Mouse (Mus musculus): Measurements from ENCODE around the gene Plscr5. TPM values are rescaled to one million over a fixed set of nuclear protein-coding genes. Genes with fewer than 3 reads are reported as not detected.

Gene Plscr5
- polyA plus RNA-seq, 1 experiment from 2014 or later: not detected

DNA sequence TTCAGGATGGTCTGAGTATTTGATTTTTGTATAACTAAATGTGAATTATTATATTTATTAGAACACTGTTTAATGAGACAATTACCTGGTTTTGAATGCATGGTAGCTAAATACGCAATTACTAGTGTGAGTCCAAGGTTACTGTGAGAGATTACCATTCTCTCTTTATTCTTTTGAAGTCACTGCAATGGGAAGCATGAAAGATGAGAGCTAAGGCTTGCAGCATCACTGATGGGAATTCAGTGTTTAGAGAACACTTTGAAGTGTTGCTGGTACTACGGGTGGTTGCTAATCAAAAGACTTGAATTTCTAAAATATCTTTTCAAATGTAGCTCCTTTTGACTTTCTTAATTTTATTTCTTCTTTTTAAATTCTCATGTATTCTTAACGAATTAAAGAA is 17.1 kb downstream of the Plscr5 start:
- Histone ChIP-seq H3K9me3 (no peaks in the 10 kb centered on the region), H3K27me3 (ENCODE audit: poor library complexity, severe bottlenecking) (no peaks in the 10 kb centered on the region), H3K4me3 (no peak overlapping the region), H3K4me1 (no peaks in the 10 kb centered on the region), H3K27ac (no peak overlapping the region), H3K36me3 (replicated peaks) (no peaks in the 10 kb centered on the region)
- WGBS: 78% methylated on average over 3 of the region's 3 CpGs
- DNase-seq (ENCODE audit: extremely low spot score, low spot score): no peak

DNA sequence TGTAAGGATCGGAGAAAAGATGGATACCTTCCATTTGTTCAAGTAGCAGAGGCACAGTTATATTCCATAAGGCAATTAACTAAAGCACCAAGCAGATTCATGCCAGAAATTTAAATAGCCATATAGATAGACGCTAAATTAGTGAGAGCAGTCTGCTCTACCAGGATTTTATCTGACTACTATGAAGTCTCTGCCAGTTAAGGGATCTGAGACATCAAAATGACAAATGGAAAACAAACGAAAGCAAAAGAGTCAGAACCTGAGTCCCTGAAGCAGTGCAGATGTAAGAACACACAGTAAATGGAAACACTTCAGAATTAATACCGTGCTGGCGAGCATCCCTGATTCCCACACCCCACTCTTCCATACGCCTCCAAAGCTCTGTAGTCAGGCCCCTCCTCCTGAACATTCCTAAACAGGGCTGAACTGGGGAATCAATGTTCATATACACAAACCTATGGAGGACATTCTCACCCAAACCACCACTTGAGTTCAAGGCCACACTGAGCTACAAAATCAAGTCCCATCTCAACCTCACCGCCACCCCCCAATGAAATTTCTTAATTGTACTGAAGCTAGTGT is 17.7 kb downstream of the Plscr5 start:
- no peak for DNase-seq (ENCODE audit: extremely low spot score, low spot score)
- Histone ChIP-seq H3K27me3 (ENCODE audit: poor library complexity, severe bottlenecking) (no peaks in the 10 kb centered on the region), H3K4me3 (no peak overlapping the region), H3K4me1 (no peaks in the 10 kb centered on the region), H3K36me3 (replicated peaks) (no peaks in the 10 kb centered on the region), H3K27ac (no peak overlapping the region), H3K9me3 (no peaks in the 10 kb centered on the region)
- WGBS: 88% methylated on average over 7 of the region's 7 CpGs

DNA sequence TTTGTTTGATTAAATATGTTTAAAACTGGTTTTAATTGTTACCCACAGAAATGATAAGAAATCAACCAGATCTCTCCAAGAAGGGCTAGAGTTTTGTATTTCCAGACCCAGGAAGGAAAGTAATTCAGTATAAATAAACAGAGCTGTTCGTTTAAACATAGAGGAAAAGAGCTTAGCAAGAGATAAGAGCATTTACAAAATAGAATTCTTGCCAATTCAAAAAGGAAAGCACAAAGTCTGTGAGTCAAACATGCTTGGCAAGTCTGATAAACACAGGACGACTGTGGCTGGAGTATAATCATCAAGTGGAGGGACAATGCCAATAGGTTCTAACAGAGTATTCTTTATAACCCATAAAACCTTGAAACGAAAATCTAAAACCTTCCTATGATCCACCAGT is 18.3 kb downstream of the Plscr5 start:
- Histone ChIP-seq H3K9me3 (no peaks in the 10 kb centered on the region), H3K4me1 (no peaks in the 10 kb centered on the region), H3K4me3 (no peak overlapping the region), H3K36me3 (replicated peaks) (no peaks in the 10 kb centered on the region), H3K27me3 (ENCODE audit: poor library complexity, severe bottlenecking) (no peaks in the 10 kb centered on the region), H3K27ac (no peak overlapping the region)
- no peak for DNase-seq (ENCODE audit: extremely low spot score, low spot score)
- 81% methylated on average over 3 of the region's 3 CpGs for WGBS

DNA sequence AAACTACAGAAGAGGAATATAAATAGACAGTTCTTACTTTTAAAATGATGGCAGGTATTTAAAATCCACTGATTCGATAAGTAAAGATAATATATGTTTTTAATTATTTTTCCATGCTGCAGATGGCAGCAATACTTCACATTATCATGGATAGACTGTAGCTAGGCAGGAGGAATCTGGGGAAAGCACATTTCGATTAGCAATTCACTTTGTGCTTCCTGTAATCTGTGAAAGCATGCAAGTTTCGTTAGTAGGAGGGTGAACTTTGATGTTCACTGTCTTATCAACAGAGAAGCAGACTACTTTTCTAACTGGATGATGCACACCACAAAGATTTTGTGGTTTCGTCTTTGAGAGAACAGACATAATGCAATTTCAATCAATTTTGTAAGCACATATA is 24.7 kb downstream of the Plscr5 start:
- WGBS: 88% methylated on average over 4 of the region's 4 CpGs
- Histone ChIP-seq H3K27me3 (ENCODE audit: poor library complexity, severe bottlenecking) (no peaks in the 10 kb centered on the region), H3K27ac (no peak overlapping the region), H3K9me3 (no peaks in the 10 kb centered on the region), H3K4me3 (no peak overlapping the region), H3K36me3 (replicated peaks) (no peaks in the 10 kb centered on the region), H3K4me1 (no peaks in the 10 kb centered on the region)
- no peak for DNase-seq (ENCODE audit: extremely low spot score, low spot score)

DNA sequence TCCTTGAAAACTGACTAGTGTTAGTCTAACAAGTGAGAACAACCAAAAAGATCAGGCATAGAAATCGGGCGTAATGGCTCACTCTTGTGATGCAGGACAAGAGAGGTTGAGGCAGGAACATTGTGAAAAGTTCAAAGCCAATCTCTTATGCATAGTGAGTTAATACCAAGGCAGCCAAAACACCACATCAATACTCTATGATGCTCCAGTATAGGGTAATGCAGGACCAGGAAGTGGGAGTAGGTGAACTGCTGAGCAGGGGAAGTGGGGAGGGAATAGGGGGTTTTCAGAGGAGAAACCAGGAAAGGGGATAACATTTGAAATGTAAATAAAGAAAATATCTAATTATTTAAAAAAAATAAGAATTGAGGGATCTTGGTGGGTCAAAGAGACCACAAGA is 25.2 kb downstream of the Plscr5 start:
- WGBS: 95% methylated on average over 2 of the region's 2 CpGs
- H3K27ac ChIP-seq: no peak overlapping the region

DNA sequence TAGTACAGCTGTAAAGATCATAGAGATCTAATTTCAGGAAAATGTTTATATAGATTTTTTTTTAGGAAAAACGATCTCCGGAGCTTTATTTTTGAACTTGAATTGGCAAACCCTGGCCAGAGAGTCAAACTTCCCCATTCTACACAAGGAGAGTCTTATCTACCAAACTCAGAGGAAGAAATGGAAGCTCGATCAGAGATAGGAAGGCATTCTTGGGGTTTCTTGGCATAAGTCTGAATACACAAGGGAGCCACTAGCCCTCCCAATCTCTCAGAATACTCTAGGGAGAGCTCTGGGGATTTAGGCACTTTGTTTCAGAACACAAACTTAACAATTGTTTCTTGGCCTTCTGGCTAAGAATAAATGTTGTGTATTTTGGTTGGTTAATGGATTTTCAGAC is 27.4 kb downstream of the Plscr5 start:
- 88% methylated on average over 3 of the region's 3 CpGs for WGBS
- H3K4me1 ChIP-seq: no peaks in the 10 kb centered on the region
- H3K36me3 ChIP-seq (replicated peaks): no peaks in the 10 kb centered on the region
- no peak overlapping the region for H3K27ac ChIP-seq
- no peaks in the 10 kb centered on the region for H3K9me3 ChIP-seq
- H3K27me3 ChIP-seq (ENCODE audit: poor library complexity, severe bottlenecking): no peaks in the 10 kb centered on the region
- no peak for DNase-seq (ENCODE audit: extremely low spot score, low spot score)
- no peak overlapping the region for H3K4me3 ChIP-seq

More for the DNA sequence above, 25.2 kb downstream of the Plscr5 start:
- no peaks in the 10 kb centered on the region for H3K9me3 ChIP-seq
- H3K4me3 ChIP-seq: no peak overlapping the region
- DNase-seq (ENCODE audit: extremely low spot score, low spot score): no peak
- H3K27me3 ChIP-seq (ENCODE audit: poor library complexity, severe bottlenecking): no peaks in the 10 kb centered on the region
- H3K4me1 ChIP-seq: no peaks in the 10 kb centered on the region
- no peaks in the 10 kb centered on the region for H3K36me3 ChIP-seq (replicated peaks)

DNA sequence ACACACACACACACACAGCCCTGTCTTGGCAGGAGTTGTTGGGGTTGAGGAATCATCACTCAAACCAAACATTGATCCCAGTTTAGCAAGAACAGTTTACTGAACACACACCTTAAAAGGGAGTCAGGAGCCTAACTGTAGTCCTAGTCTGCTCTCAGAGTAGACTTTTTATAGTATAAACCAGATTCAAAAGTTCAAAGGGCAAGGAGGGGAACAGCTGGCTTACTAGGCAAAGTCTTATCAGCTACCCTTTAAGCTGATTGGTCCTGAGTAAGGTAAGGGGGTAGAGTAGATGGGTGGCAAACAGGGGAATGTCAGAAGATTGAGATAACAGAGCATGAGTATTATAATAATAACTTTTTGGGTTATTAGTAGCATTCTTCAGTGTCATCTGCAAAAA is 28.7 kb downstream of the Plscr5 start:
- Histone ChIP-seq H3K9me3 (no peaks in the 10 kb centered on the region), H3K27me3 (ENCODE audit: poor library complexity, severe bottlenecking) (no peaks in the 10 kb centered on the region), H3K36me3 (replicated peaks) (no peaks in the 10 kb centered on the region), H3K4me3 (no peak overlapping the region), H3K4me1 (no peaks in the 10 kb centered on the region), H3K27ac (no peak overlapping the region)
- DNase-seq (ENCODE audit: extremely low spot score, low spot score): no peak

DNA sequence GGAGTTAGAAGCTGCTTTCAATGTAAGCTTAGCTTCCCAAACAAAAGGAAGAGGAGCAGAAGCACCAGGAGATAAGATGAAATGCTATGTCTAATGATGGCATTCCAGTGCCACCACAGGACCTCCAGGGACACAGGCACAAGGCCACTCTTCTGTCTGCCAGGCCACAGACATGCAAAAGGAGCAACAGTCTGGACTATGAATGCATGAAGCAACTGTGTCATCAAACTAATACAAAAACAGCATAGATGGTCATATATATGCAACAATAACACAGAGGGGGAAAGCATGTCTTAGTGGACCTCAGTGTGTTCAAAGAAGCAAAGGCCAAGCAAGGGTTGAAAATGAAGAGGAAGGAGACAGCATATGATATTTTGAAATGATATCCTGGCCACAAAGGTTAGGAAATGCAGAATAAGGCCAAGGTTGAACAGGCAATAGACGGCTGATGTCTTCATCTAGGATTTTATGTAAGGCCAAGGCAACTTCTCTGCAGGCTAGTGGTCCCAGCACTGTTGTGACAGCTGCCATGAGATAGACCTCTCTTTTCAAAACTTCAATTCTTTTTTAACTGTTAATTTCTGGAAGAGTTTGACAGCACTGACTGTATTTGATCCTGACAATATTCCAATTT is 32.0 kb downstream of the Plscr5 start:
- Histone ChIP-seq H3K27me3 (ENCODE audit: poor library complexity, severe bottlenecking) (no peaks in the 10 kb centered on the region), H3K27ac (no peak overlapping the region), H3K36me3 (replicated peaks) (no peaks in the 10 kb centered on the region), H3K9me3 (no peaks in the 10 kb centered on the region), H3K4me3 (no peak overlapping the region), H3K4me1 (no peaks in the 10 kb centered on the region)
- 82% methylated on average over 1 of the region's 1 CpGs for WGBS
- no peak for DNase-seq (ENCODE audit: extremely low spot score, low spot score)

DNA sequence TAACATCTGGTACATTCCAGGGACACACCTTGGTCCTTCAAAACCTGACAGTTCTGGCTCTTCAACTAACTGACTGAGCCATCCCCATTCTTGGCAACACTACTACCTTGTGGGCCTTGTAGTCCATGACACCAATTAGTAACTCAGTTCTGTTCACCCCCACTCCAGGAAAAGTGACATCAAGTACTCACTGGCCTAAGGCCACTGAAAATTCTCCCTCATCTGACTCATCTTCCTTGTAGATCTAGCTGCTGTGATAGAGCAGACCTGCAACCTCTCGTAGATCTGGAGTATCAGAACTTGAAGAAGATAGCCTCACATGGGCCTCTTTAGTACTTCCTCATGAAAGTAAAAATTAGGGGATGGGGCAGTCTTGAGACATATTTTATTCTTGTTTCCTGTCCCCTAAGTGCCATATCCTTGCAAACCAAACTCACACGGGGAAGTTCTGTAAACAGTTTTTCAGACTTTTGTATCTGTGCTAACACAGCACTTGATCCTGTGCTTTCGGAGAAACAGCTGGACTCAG is 33.5 kb downstream of the Plscr5 start:
- DNase-seq (ENCODE audit: extremely low spot score, low spot score): no peak
- Histone ChIP-seq H3K27me3 (ENCODE audit: poor library complexity, severe bottlenecking) (no peaks in the 10 kb centered on the region), H3K4me3 (no peak overlapping the region), H3K9me3 (no peaks in the 10 kb centered on the region), H3K27ac (no peak overlapping the region), H3K4me1 (no peaks in the 10 kb centered on the region), H3K36me3 (replicated peaks) (no peaks in the 10 kb centered on the region)
- 88% methylated on average over 3 of the region's 3 CpGs for WGBS

DNA sequence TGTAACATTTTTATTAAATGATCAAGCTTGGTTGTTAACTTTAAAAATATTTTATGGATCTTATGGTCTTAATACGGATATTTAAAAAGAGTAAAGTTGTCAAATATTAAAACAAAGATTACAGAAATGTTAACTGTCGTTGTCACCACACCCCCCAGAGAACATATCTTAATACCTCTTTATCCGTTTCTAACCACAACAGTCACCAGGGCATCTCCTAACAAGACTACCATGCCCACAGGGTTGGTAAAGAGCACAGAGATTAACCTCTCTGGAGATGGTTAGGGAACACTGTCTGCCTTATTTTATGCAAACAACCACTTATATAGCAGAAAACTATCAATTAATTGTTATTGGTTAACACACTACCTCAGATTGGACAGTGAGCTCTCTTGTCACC is 34.1 kb downstream of the Plscr5 start:
- H3K4me1 ChIP-seq: no peaks in the 10 kb centered on the region
- no peaks in the 10 kb centered on the region for H3K27me3 ChIP-seq (ENCODE audit: poor library complexity, severe bottlenecking)
- no peak overlapping the region for H3K27ac ChIP-seq
- H3K9me3 ChIP-seq: no peaks in the 10 kb centered on the region
- H3K36me3 ChIP-seq (replicated peaks): no peaks in the 10 kb centered on the region
- H3K4me3 ChIP-seq: no peak overlapping the region
- DNase-seq (ENCODE audit: extremely low spot score, low spot score): no peak
- WGBS: 89% methylated on average over 3 of the region's 3 CpGs

DNA sequence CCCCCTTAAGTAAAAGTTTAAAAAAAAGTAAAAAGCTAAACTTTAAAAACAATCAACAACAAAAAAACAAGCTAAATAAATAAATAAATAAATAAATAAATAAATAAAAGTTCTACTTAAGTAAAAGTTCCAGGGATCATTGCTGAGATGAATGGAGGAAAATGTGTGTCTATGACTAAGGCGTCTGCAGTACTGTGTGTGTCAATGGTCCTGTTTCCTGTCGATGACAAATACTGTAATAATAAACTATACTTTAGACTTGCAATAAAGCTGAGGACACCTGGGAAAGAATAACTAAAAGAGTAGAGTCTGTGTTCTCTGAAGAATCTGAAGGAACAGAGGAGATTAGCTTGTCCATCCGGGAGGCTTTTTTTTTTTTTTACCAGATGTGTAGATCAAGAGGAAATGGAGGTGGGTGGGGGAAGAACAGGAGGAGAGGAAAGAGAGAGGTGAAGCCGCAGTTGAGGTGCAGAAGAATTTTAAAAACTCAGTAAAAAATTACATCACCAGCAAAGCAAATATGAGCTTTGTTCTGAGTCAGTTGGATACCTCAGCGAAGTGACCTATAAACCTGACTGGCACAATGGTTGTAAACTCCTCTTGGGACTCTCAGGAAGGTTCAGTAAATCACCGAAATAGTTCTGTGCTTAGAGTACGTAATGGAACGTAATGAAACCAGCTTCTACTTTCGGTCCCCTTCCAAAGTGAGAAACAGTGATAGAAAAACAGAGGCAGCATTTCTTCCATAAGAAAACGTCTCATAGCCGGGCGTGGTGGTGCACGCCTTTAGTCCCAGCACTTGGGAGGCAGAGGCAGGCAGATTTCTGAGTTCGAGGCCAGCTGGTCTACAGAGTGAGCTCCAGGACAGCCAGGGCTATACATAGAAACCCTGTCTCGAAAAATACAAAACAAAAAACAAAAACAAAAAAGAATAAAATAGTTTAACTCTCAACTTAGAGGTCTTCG is 36.4 kb downstream of the Plscr5 start:
- Histone ChIP-seq H3K4me1 (no peaks in the 10 kb centered on the region), H3K4me3 (no peak overlapping the region), H3K27me3 (ENCODE audit: poor library complexity, severe bottlenecking) (no peaks in the 10 kb centered on the region), H3K27ac (no peak overlapping the region), H3K36me3 (replicated peaks) (no peaks in the 10 kb centered on the region), H3K9me3 (no peaks in the 10 kb centered on the region)
- WGBS: 92% methylated on average over 16 of the region's 16 CpGs
- DNase-seq (ENCODE audit: extremely low spot score, low spot score): no peak

DNA sequence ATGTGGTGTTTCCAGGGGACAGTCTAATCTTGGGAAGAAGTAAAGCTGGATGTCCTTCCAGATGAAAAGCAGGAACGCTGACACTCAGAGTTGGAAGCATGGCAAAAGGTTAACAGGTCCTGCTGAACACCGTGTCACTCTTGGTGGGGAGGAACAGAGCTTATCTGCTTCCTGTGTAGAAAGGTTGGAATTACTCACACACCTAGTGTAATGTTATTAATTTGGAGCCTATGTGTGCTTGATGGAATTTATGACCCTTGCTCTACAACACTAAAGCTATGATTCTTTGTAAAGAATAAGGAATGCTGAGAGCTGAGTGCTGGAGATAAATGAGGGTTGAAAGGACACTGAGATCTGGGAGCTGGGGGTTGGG is 37.1 kb downstream of the Plscr5 start:
- no peak overlapping the region for H3K4me3 ChIP-seq
- H3K36me3 ChIP-seq (replicated peaks): no peaks in the 10 kb centered on the region
- H3K27ac ChIP-seq: no peak overlapping the region
- H3K9me3 ChIP-seq: no peaks in the 10 kb centered on the region
- 86% methylated on average over 2 of the region's 2 CpGs for WGBS
- no peaks in the 10 kb centered on the region for H3K27me3 ChIP-seq (ENCODE audit: poor library complexity, severe bottlenecking)
- H3K4me1 ChIP-seq: no peaks in the 10 kb centered on the region
- no peak for DNase-seq (ENCODE audit: extremely low spot score, low spot score)

DNA sequence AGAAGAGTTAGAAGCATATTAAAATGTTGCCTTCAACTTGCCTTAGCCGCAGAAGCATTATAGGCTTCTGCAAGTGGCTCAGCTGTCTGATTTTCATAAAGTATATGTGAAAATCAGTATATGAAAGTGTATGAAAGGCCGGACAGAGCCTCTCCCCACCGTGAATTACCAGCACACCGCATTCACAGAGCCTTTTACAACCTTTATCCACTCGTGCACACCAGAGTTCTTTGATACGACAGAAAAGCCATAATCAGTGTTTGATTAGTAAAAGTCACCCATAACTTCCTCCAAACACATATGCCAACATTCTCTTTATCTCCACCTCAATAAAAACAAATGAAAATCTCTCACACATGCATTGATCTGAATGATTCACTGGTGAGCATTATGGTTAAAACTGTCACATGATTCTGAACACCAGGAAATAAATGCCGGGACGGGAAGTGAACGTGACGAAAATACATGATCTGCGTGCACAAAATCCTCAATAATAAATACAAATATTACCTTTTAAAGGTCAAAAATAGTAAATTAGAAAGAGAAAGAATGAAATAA is 42.2 kb downstream of the Plscr5 start:
- Histone ChIP-seq H3K4me3 (no peak overlapping the region), H3K9me3 (no peaks in the 10 kb centered on the region), H3K4me1 (no peaks in the 10 kb centered on the region), H3K27ac (no peak overlapping the region), H3K27me3 (ENCODE audit: poor library complexity, severe bottlenecking) (no peaks in the 10 kb centered on the region), H3K36me3 (replicated peaks) (no peaks in the 10 kb centered on the region)
- WGBS: 94% methylated on average over 11 of the region's 11 CpGs
- DNase-seq (ENCODE audit: extremely low spot score, low spot score): no peak

Data from forebrain, embryonic 10.5 days (tissue).